Mouse (Mus musculus): ENCODE measurements around the gene Glb1.

GRCm38 (mm10) chr9:114477019-114477418 is 76.1 kb downstream of the Glb1 start:
- TF ChIP-seq CTCF (IDR thresholded peaks at IDR 0.05; ENCODE audit: low read depth) (no peak), EP300 (IDR thresholded peaks at IDR 0.05; ENCODE audit: low read depth) (no peak)
